Mouse (Mus musculus) liver, embryonic 14.5 days (tissue): ENCODE data around the gene Jarid2. TPM values are rescaled to one million over a fixed set of nuclear protein-coding genes. Genes with fewer than 3 reads are reported as not detected.

Experiments
- ATAC-seq: fragments of 200-750 bp; cut with Nextera tagmentation; 2 replicates; pipeline ENCODE4 v1.8.0; 2017; ENCODE audit warnings: moderate number of reproducible peaks, mild to moderate bottlenecking, moderate library complexity; ENCODE audit not compliant: insufficient read depth
- DNase-seq, 3 experiments: peaks; one replicate each; pipeline ENCODE4 v3.0.0-alpha.2; 2012 to 2013; ENCODE audit warnings: low read depth in 3 of 3, low spot score in 3 of 3
- H3K27ac ChIP-seq: fragments of 300-500 bp; sonication (generic); 2 replicates; pipeline ENCODE4 v1.5.1; 2014; ENCODE audit warnings: moderate library complexity, mild to moderate bottlenecking, control low read depth, inconsistent platforms
- H3K27me3 ChIP-seq: fragments of 300-500 bp; sonication (generic); 2 replicates; pipeline ENCODE4 v1.6.1; 2014; ENCODE audit warnings: mild to moderate bottlenecking, low read length, moderate library complexity; ENCODE audit not compliant: control insufficient read depth, insufficient read depth
- H3K36me3 ChIP-seq: fragments of 300-500 bp; sonication (generic); replicated peaks from 2 replicates; pipeline ENCODE4 v1.6.1; 2014; ENCODE audit warnings: low read depth; ENCODE audit not compliant: control insufficient read depth, insufficient read depth
- H3K4me1 ChIP-seq, 2 experiments: fragments of 200-500 bp in 1 of 2; fragments of 300-500 bp in 1 of 2; sonication (generic) in 1 of 2; replicated peaks; 2 replicates each; pipeline ENCODE4 v1.6.1; 2012 to 2014; ENCODE audit warnings: antibody characterized with exemption in 1 of 2, inconsistent platforms in 1 of 2, low read length in 1 of 2; ENCODE audit not compliant: control insufficient read depth in 2 of 2, insufficient read depth in 2 of 2
- H3K4me2 ChIP-seq: fragments of 300-500 bp; sonication (generic); 2 replicates; pipeline ENCODE4 v1.6.1; 2014; ENCODE audit warnings: low read depth, mild to moderate bottlenecking, control low read depth, moderate library complexity
- H3K4me3 ChIP-seq, 2 experiments: fragments of 200-500 bp in 1 of 2; fragments of 300-500 bp in 1 of 2; sonication (generic) in 1 of 2; 2 replicates each; pipeline ENCODE4 v1.5.1; 2012 to 2014; ENCODE audit warnings: low read depth in 2 of 2, low read length in 2 of 2, mild to moderate bottlenecking in 2 of 2, control low read depth in 1 of 2, inconsistent platforms in 1 of 2, moderate library complexity in 1 of 2; ENCODE audit not compliant: insufficient read depth in 1 of 2
- H3K9ac ChIP-seq: fragments of 300-500 bp; sonication (generic); replicated peaks from 2 replicates; pipeline ENCODE4 v1.6.1; 2014; ENCODE audit warnings: mild to moderate bottlenecking, control low read depth, moderate library complexity
- H3K9me3 ChIP-seq: fragments of 300-500 bp; sonication (generic); 2 replicates; pipeline ENCODE4 v1.6.1; 2016; ENCODE audit warnings: low read length, mixed read lengths; ENCODE audit not compliant: control insufficient read depth
- CTCF ChIP-seq: IDR thresholded peaks from 2 replicates; pipeline ENCODE4 v1.5.1; 2016; ENCODE audit warnings: antibody characterized with exemption, low read depth, control low read depth
- EP300 ChIP-seq: IDR thresholded peaks from 2 replicates; pipeline ENCODE4 v1.6.1; 2016; ENCODE audit warnings: antibody characterized with exemption, low read depth
- whole genome bisulfite sequencing: fragments of 180-500 bp; shearing (Covaris S2); extraction: QIAGEN DNeasy Blood & Tissue Kit; methylation state at CpG from one replicate; pipeline ENCODE4 v1.1.7; 2014; ENCODE audit not compliant: insufficient replicate concordance; 5-methylcytosine and 5-hydroxymethylcytosine counted together
- polyA plus RNA-seq, 2 experiments: library from polyadenylated mRNA; depleted of rRNA in 1 of 2; stranded (reverse) in 1 of 2; unstranded in 1 of 2; fragments of >200 nt; fragmentation: Nextera tagmentation in 1 of 2; extraction: Ambion mirVana in 1 of 2; gene quantifications; 2 replicates each; pipeline versions ENCODE4 v1.2.1 to v1.2.3; 2012 to 2014

Jarid2 gene
- polyA plus RNA-seq, 2 experiments = 4.9 to 5.9 TPM

DNA sequence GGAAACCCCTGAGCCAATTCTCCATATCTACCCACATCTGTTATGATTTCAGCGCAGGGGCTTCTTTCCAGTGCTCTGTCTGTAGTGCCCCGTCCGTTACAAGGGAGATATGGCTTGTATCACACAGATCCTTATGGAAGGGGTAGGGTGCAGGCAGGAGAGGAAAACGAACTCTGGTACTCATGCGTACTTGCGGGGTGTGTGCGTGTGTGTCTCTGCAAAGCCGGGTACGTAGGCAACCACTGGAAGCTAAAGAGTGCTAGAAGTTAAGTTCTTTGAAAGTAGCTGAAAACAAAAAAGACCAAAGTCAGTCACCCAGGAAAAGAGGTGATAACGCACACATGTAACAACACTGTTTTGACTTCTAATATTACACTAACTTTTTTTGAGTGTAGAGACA, 82.3 kb downstream of the Jarid2 start:
- Histone ChIP-seq H3K4me3 (no peak overlapping the region), H3K4me2 (no peak overlapping the region), H3K36me3 (no peaks in the 10 kb centered on the region), H3K27me3 (no peaks in the 10 kb centered on the region), H3K9ac (no peak overlapping the region), H3K4me1 (no peaks in the 10 kb centered on the region; a peak in 2 of 4 replicates), H3K9me3 (no peaks in the 10 kb centered on the region), H3K27ac (no peak overlapping the region)
- TF ChIP-seq EP300 = no peak
- DNase-seq (no peak), ATAC-seq (no peak)
- WGBS = 44% methylated on average over 10 of the region's 10 CpGs

DNA sequence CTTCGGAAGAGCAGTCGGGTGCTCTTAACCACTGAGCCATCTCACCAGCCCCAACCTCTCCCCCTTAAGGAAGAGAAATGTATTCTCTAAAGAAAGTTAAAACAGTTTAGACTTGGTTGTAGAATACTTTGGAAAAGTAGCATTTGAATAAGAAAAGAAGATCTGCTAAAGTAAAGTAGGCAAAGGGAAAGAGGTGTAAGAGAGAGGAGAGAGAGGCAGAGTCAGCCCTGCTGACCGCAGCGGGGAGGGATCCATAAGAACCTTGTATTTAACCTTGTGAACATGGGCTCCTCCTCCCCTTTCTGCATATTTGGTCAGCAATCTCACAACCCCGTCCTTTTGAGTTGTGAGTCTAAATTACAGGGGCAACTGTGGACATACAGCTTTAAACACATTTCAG, 83.1 kb downstream of the Jarid2 start:
- no peaks in the 10 kb centered on the region; a peak in 2 of 4 replicates for H3K4me1 ChIP-seq
- H3K4me3 ChIP-seq = no peak overlapping the region
- H3K36me3 ChIP-seq = no peaks in the 10 kb centered on the region
- TF ChIP-seq EP300 = no peak
- no peak for TF ChIP-seq CTCF
- no peak overlapping the region for H3K9ac ChIP-seq
- H3K9me3 ChIP-seq = no peaks in the 10 kb centered on the region
- no peaks in the 10 kb centered on the region for H3K27me3 ChIP-seq
- no peak overlapping the region for H3K4me2 ChIP-seq
- H3K27ac ChIP-seq = no peak overlapping the region
- DNase-seq = no peak
- 81% methylated on average over 5 of the region's 5 CpGs for WGBS
- no peak for ATAC-seq

DNA sequence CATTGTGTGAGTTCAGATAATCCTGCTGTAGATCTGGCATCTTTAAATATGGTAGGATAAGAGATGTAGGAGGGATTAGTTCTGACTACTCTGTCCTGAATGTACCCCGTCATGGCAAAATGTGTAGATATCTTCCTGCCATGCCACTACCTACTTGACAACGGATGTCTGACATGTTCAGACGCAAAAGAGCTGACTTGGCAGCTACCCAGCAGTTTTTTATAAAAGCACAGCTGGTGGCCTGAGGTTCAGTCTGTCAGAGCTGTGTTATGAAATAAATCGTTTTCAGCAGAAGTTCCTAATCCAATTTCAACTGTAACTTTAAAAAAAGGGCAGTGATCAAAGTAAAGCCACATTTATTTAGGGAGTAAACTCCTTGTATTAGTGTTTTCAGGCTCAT, 90.1 kb downstream of the Jarid2 start:
- H3K9ac ChIP-seq = no peak overlapping the region
- no peak for ATAC-seq
- WGBS = 34% methylated on average over 4 of the region's 4 CpGs
- no peak for DNase-seq
- no peaks in the 10 kb centered on the region for H3K9me3 ChIP-seq
- H3K27me3 ChIP-seq = no peaks in the 10 kb centered on the region
- H3K4me1 ChIP-seq = no peaks in the 10 kb centered on the region; a peak in 1 of 4 replicates
- TF ChIP-seq EP300 (no peak), CTCF (no peak)
- H3K4me3 ChIP-seq = no peak overlapping the region
- H3K27ac ChIP-seq = no peak overlapping the region
- H3K4me2 ChIP-seq = no peak overlapping the region
- no peaks in the 10 kb centered on the region for H3K36me3 ChIP-seq

DNA sequence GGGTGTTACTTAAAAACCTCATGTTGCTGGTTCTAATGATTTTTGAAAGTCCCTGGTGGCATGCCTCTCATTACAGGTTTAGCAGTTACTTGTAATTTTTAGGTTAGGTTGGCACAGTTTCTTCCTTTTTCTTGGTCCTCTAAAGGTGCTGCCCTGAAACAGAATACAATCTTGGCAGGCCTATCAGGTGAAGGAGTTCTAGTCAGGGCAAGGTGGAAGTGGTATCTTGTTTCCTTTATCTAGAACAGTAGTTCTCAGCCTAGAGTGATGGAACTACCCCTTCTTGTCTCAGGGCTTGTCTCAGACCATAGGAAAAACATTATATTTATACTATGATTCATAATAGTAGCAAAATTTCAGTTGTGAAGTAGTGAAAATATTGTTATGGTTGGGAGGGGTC, 93.3 kb downstream of the Jarid2 start:
- ATAC-seq = no peak
- Histone ChIP-seq H3K4me3 (no peak overlapping the region), H3K36me3 (no peaks in the 10 kb centered on the region), H3K9me3 (no peaks in the 10 kb centered on the region), H3K4me2 (no peak overlapping the region), H3K4me1 (no peaks in the 10 kb centered on the region; a peak in 1 of 4 replicates), H3K9ac (no peak overlapping the region), H3K27me3 (no peaks in the 10 kb centered on the region), H3K27ac (no peak overlapping the region)
- DNase-seq = no peak
- TF ChIP-seq CTCF = no peak
- TF ChIP-seq EP300 = no peak

DNA sequence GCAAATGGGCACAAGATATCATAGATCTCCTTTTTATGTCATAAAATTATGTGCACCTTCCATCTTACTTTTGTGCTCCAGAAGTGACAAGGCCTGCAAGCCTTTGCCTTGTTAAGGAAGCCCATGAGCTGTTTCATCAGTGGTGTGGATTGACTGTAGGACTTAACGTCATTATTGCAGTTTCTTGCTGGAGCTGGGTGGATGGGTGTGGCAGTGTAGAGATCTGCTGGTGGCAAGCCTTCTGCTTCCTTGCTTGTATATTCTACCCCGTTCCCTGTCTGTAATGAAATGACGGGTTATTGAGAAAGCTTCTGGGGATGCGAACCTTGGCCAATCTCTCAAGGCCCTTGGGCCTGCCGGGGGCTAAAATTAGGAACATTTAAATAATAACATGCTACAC, 99.6 kb downstream of the Jarid2 start:
- TF ChIP-seq EP300 (no peak), CTCF (no peak)
- Histone ChIP-seq H3K4me1 (0 out of 4 replicates have a peak, but pooled peaks cover 0 to 2% of the 10 kb centered on the region in 2 experiments), H3K4me2 (no peak overlapping the region), H3K9ac (no peak overlapping the region), H3K27me3 (no peaks in the 10 kb centered on the region), H3K9me3 (no peaks in the 10 kb centered on the region), H3K4me3 (no peak overlapping the region), H3K36me3 (no peaks in the 10 kb centered on the region), H3K27ac (no peak overlapping the region)
- ATAC-seq (no peak), DNase-seq (no peak)
- WGBS = 72% methylated on average over 5 of the region's 5 CpGs
